Mouse (Mus musculus) v-Abl transformed pro-B cells (cell line): ENCODE measurements around the gene Cep104.

Experiments used
- in situ Hi-C, 2 experiments: fragments of 400-800 bp; cut with MboI; formaldehyde crosslinking; loops; one replicate each; pipeline ENCODE4 v1.15.1; 2025; ENCODE audit not compliant: unreplicated experiment in 2 of 2

Gene Cep104

GRCm38 (mm10) chr4:153974431-153975291, at the start of gene Cep104, which contains the start of gene Dffb:
Gene Cep104, plus strand, starts transcription at chr4:153975194.
Gene Dffb, minus strand, starts transcription at chr4:153975126.
- in situ Hi-C loops = loop anchor here (5.0 to 25.0 kb wide), 7 partner anchors 38 to 1812 kb away; partner anchors contain the start of genes Lrrc47 (in 2 of the 2), Acot7 (in 1 of the 2), Espn (in 1 of the 2) and Faap20 (in 1 of the 2)

GRCm38 (mm10) chr4:153928772-153929299, 46.2 kb upstream of the Cep104 start:
- in situ Hi-C loops = no loop called here

GRCm38 (mm10) chr4:153929425-153929824, 45.6 kb upstream of the Cep104 start:
- in situ Hi-C loops = no loop called here

- in situ Hi-C loops = no loop called here
Measured at GRCm38 (mm10) chr4:153929921-153930320, 45.1 kb upstream of the Cep104 start.

GRCm38 (mm10) chr4:153943243-153943642, 31.8 kb upstream of the Cep104 start:
- in situ Hi-C loops = no loop called here

GRCm38 (mm10) chr4:153944261-153944660, 30.7 kb upstream of the Cep104 start:
- in situ Hi-C loops = no loop called here

- in situ Hi-C loops = no loop called here
Measured at GRCm38 (mm10) chr4:153945741-153946140, 29.3 kb upstream of the Cep104 start.

GRCm38 (mm10) chr4:153950372-153950771, 24.6 kb upstream of the Cep104 start:
- in situ Hi-C loops = loop anchor here (25.0 kb wide), 4 partner anchors 1287 to 1788 kb away; partner anchors contain the start of genes Acot7 (in 1 of the 2), Espn (in 1 of the 2), Faap20 (in 1 of the 2) and Hes2 (in 1 of the 2)

- in situ Hi-C loops = loop anchor here (25.0 kb wide), 4 partner anchors 1286 to 1789 kb away; partner anchors contain the start of genes Acot7 (in 1 of the 2), Espn (in 1 of the 2), Faap20 (in 1 of the 2) and Hes2 (in 1 of the 2)
Measured at GRCm38 (mm10) chr4:153951150-153951549, 23.8 kb upstream of the Cep104 start.

- in situ Hi-C loops = loop anchor here (25.0 kb wide), 4 partner anchors 1286 to 1789 kb away; partner anchors contain the start of genes Acot7 (in 1 of the 2), Espn (in 1 of the 2), Faap20 (in 1 of the 2) and Hes2 (in 1 of the 2)
Measured at GRCm38 (mm10) chr4:153951692-153952091, 23.3 kb upstream of the Cep104 start.

- in situ Hi-C loops = loop anchor here (25.0 kb wide), 4 partner anchors 1282 to 1793 kb away; partner anchors contain the start of genes Acot7 (in 1 of the 2), Espn (in 1 of the 2), Faap20 (in 1 of the 2) and Hes2 (in 1 of the 2)
Measured at GRCm38 (mm10) chr4:153955651-153956050, 19.3 kb upstream of the Cep104 start.

GRCm38 (mm10) chr4:153956569-153957405, 18.2 kb upstream of the Cep104 start, which contains the start of gene A430005L14Rik:
Gene A430005L14Rik, plus strand, starts transcription at chr4:153957237.
- in situ Hi-C loops = loop anchor here (25.0 kb wide), 4 partner anchors 1281 to 1794 kb away; partner anchors contain the start of genes Acot7 (in 1 of the 2), Espn (in 1 of the 2), Faap20 (in 1 of the 2) and Hes2 (in 1 of the 2)

- in situ Hi-C loops = loop anchor here (25.0 kb wide), 4 partner anchors 1280 to 1795 kb away; partner anchors contain the start of genes Acot7 (in 1 of the 2), Espn (in 1 of the 2), Faap20 (in 1 of the 2) and Hes2 (in 1 of the 2)
Measured at GRCm38 (mm10) chr4:153957444-153958250, 17.3 kb upstream of the Cep104 start.

GRCm38 (mm10) chr4:153962631-153963030, 12.4 kb upstream of the Cep104 start:
- in situ Hi-C loops = loop anchor here (5.0 to 25.0 kb wide), 5 partner anchors 200 to 1800 kb away; partner anchors contain the start of genes Acot7 (in 1 of the 2), Espn (in 1 of the 2), Faap20 (in 1 of the 2) and Hes2 (in 1 of the 2)

GRCm38 (mm10) chr4:153966651-153967050, 8.3 kb upstream of the Cep104 start:
- in situ Hi-C loops = loop anchor here (25.0 kb wide), 4 partner anchors 1271 to 1804 kb away; partner anchors contain the start of genes Acot7 (in 1 of the 2), Espn (in 1 of the 2), Faap20 (in 1 of the 2) and Hes2 (in 1 of the 2)

- in situ Hi-C loops = loop anchor here (25.0 kb wide), 4 partner anchors 1270 to 1805 kb away; partner anchors contain the start of genes Acot7 (in 1 of the 2), Espn (in 1 of the 2), Faap20 (in 1 of the 2) and Hes2 (in 1 of the 2)
Measured at GRCm38 (mm10) chr4:153967556-153967955, 7.4 kb upstream of the Cep104 start.

- in situ Hi-C loops = loop anchor here (25.0 kb wide), 4 partner anchors 1269 to 1806 kb away; partner anchors contain the start of genes Acot7 (in 1 of the 2), Espn (in 1 of the 2), Faap20 (in 1 of the 2) and Hes2 (in 1 of the 2)
Measured at GRCm38 (mm10) chr4:153968063-153968462, 6.9 kb upstream of the Cep104 start.

- in situ Hi-C loops = loop anchor here (5.0 to 10.0 kb wide), 3 partner anchors 37 to 1650 kb away; partner anchors contain the start of genes Lrrc47 (in 2 of the 2), Rpl22 (in 1 of the 2) and Tprgl (in 1 of the 2)
Measured at GRCm38 (mm10) chr4:153975292-153975662, 283 bp downstream of the Cep104 start.
